ENCODE assay signal across 17 mouse cellular contexts in the genomic region with DNA sequence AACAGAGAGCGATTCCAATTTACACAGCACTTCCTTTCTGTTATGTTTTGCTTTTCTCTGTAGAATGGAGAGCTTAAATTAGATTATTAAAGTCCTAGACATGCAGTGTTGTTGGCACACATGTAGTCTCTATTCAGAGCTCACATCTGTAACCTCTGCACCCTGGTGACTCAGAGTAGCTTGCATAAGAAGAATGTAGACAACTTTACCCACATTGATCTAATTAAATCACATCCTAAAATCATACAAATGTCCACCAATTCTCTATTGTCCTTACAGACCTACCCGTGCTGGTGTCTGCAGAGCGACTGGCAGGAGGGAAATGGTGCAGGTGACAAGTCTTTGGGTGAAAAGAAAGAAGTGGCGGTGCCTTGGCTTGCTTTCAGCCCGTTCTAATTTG.
"Had no signal": no experiment of that assay in that cellular context is flagged by ENCODE, and none has a peak within 500 bp of the region (broad histone marks: within the 10 kb centered on the region; RNA-seq: fewer than 3 reads in every experiment).

No protein-coding gene starts in this region.

- H3K9ac ChIP-seq: lung, embryonic 15.5 days; midbrain, embryonic 12.5 days; neural tube, embryonic 13.5 days; neural tube, embryonic 15.5 days; stomach, embryonic 15.5 days had no signal

- H3K9me3 ChIP-seq: lung, embryonic 15.5 days; midbrain, embryonic 10.5 days; midbrain, embryonic 12.5 days; neural tube, embryonic 13.5 days; neural tube, embryonic 15.5 days; stomach, embryonic 15.5 days had no signal

- ATAC-seq: lung, postnatal 0 days; midbrain, embryonic 16.5 days had no signal

- H3K36me3 ChIP-seq: lung, embryonic 15.5 days; midbrain, embryonic 10.5 days; midbrain, embryonic 12.5 days; neural tube, embryonic 13.5 days; neural tube, embryonic 15.5 days; stomach, embryonic 15.5 days had no signal

- H3K4me1 ChIP-seq: midbrain, embryonic 10.5 days; midbrain, embryonic 12.5 days had no signal

- DNase-seq: lung, adult 2 months; lung, postnatal 14 days; lung, postnatal 4 days; midbrain, embryonic 14.5 days; right cerebral cortex, postnatal 14 days; thymus, postnatal 14 days; thymus, postnatal 36 days had no signal

- H3K4me3 ChIP-seq: lung, embryonic 15.5 days; midbrain, embryonic 10.5 days; midbrain, embryonic 12.5 days; myocyte; neural tube, embryonic 13.5 days; neural tube, embryonic 15.5 days; stomach, embryonic 15.5 days had no signal

- H3K27me3 ChIP-seq: lung, embryonic 15.5 days; midbrain, embryonic 12.5 days; neural tube, embryonic 13.5 days; neural tube, embryonic 15.5 days; stomach, embryonic 15.5 days had no signal

- H3K27ac ChIP-seq: lung, embryonic 15.5 days; midbrain, embryonic 10.5 days; midbrain, embryonic 12.5 days; neural tube, embryonic 13.5 days; neural tube, embryonic 15.5 days; stomach, embryonic 15.5 days; stomach, postnatal 0 days had no signal

- H3K4me2 ChIP-seq: lung, embryonic 15.5 days; midbrain, embryonic 12.5 days; neural tube, embryonic 13.5 days; neural tube, embryonic 15.5 days; stomach, embryonic 15.5 days had no signal
